Mouse (Mus musculus) liver (tissue): ENCODE measurements at regions not wholly inside any gene's neighbourhood (a gene's known extent, or its start where the extent isn't known, plus 50 kb on each side); places are given as distances from the start of the nearest gene placed in this dataset.

ENCODE experiments used
- DNase-seq: peaks from one replicate; pipeline ENCODE4 v3.0.0-alpha.2; 2020; ENCODE audit warnings: mixed read lengths

- DNase-seq = peak; percentile 75
Observed at GRCm38 (mm10) chr10:25118674-25119670, 188.7 kb downstream of the Akap7 start.

GRCm38 (mm10) chr10:25114316-25114715 lies 187.0 kb upstream of the Arg1 start:
- no peak for DNase-seq

GRCm38 (mm10) chr10:25112449-25113171 lies 185.3 kb upstream of the Arg1 start:
- DNase-seq = no peak

- no peak for DNase-seq
Observed at GRCm38 (mm10) chr10:25111636-25112422, 184.5 kb upstream of the Arg1 start.

GRCm38 (mm10) chr10:25111181-25111580 lies 183.9 kb upstream of the Arg1 start:
- no peak for DNase-seq

GRCm38 (mm10) chr10:25098070-25098469 lies 170.8 kb upstream of the Arg1 start:
- no peak for DNase-seq

GRCm38 (mm10) chr10:25089705-25090386 lies 162.6 kb upstream of the Arg1 start:
- DNase-seq = no peak

- DNase-seq = no peak
Observed at GRCm38 (mm10) chr10:25086745-25087144, 159.5 kb upstream of the Arg1 start.

GRCm38 (mm10) chr10:25082930-25083329 lies 155.6 kb upstream of the Arg1 start:
- no peak for DNase-seq

GRCm38 (mm10) chr10:25072617-25073016 lies 145.3 kb upstream of the Arg1 start:
- no peak for DNase-seq

- no peak for DNase-seq
Observed at GRCm38 (mm10) chr10:25068301-25068700, 141.0 kb upstream of the Arg1 start.

- DNase-seq = no peak
Observed at GRCm38 (mm10) chr10:25064701-25065362, 137.5 kb upstream of the Arg1 start.

GRCm38 (mm10) chr10:25061402-25062055 lies 134.2 kb upstream of the Arg1 start:
- no peak for DNase-seq

GRCm38 (mm10) chr10:25058694-25059093 lies 131.4 kb upstream of the Arg1 start:
- no peak for DNase-seq

- no peak for DNase-seq
Observed at GRCm38 (mm10) chr10:25051998-25052397, 124.7 kb upstream of the Arg1 start.

GRCm38 (mm10) chr10:25051368-25051874 lies 124.1 kb upstream of the Arg1 start:
- no peak for DNase-seq

- DNase-seq = no peak
Observed at GRCm38 (mm10) chr10:25041221-25041620, 113.9 kb upstream of the Arg1 start.

- DNase-seq = no peak
Observed at GRCm38 (mm10) chr10:25039926-25040325, 112.6 kb upstream of the Arg1 start.

GRCm38 (mm10) chr10:25036928-25037327 lies 109.6 kb upstream of the Arg1 start:
- DNase-seq = no peak

- DNase-seq = no peak
Observed at GRCm38 (mm10) chr10:25035363-25035762, 108.1 kb upstream of the Arg1 start.

GRCm38 (mm10) chr10:25032625-25033024 lies 105.3 kb upstream of the Arg1 start:
- DNase-seq = no peak
